Mouse (Mus musculus) layer of hippocampus, postnatal 14 days (tissue): ENCODE measurements around the gene Rnf187. TPM values are rescaled to one million over a fixed set of nuclear protein-coding genes. Genes with fewer than 3 reads are reported as not detected.

Experiments used
- DNase-seq, 2 experiments: peaks; one replicate each; pipeline ENCODE4 v3.0.0; 2021 to 2022; ENCODE audit warnings: low spot score in 2 of 2, mixed read lengths in 1 of 2
- microRNA-seq, 2 experiments: library from miRNA; unstranded; fragments of <30 nt; microRNA quantifications; one replicate each; pipeline ENCODE4 v1.2.0; 2021
- total RNA-seq, 2 experiments: library from RNA; stranded (reverse); gene quantifications; 2 replicates each; pipeline ENCODE4 v1.2.3; 2021

The Rnf187 gene
- total RNA-seq, 2 experiments from 2014 or later = 501 to 506 TPM

- peak; percentile 96 for DNase-seq
Observed at GRCm38 (mm10) chr11:58903511-58904409, 35.0 kb downstream of the Rnf187 start, which contains the start of gene Zfp39. Gene Zfp39 (minus strand): TSS chr11:58904225.

- no peak for DNase-seq
Observed at GRCm38 (mm10) chr11:58901080-58901479, 37.6 kb downstream of the Rnf187 start.

- no peak for DNase-seq
Observed at GRCm38 (mm10) chr11:58897485-58897884, 41.2 kb downstream of the Rnf187 start.

GRCm38 (mm10) chr11:58894456-58894855 lies 44.3 kb downstream of the Rnf187 start:
- no peak for DNase-seq

GRCm38 (mm10) chr11:58890511-58890910 lies 48.2 kb downstream of the Rnf187 start:
- no peak for DNase-seq

GRCm38 (mm10) chr11:58883756-58884155 lies 55.0 kb downstream of the Rnf187 start:
- no peak for DNase-seq

Small RNA genes within 50 kb of the gene (microRNA-seq; reads per million reads assigned to microRNA genes)
- 0 to 0.28 reads per million in 2 experiments for gene Gm44313

Other genes with a start within 250 kb of the Rnf187 start
- not detected for gene Olfr319, start 239.8 kb downstream of the Rnf187 start, total RNA-seq
- under 1 TPM; 0.09 to 0.17 TPM for gene Olfr318, start 214.9 kb downstream of the Rnf187 start, total RNA-seq
- under 1 TPM; 0.24 to 0.28 TPM for gene Olfr317, start 199.7 kb downstream of the Rnf187 start, total RNA-seq
- under 1 TPM; 0.31 to 0.37 TPM for gene Olfr316, start 186.2 kb downstream of the Rnf187 start, total RNA-seq
- not detected for gene Olfr315, start 165.7 kb downstream of the Rnf187 start, total RNA-seq
- gene Olfr314, start 156.0 kb downstream of the Rnf187 start, total RNA-seq = not detected
- 1 to 10 TPM; 6.0 to 6.1 TPM for gene Fam183b, start 137.0 kb downstream of the Rnf187 start, total RNA-seq
- not detected for gene Olfr313, start 123.9 kb downstream of the Rnf187 start, total RNA-seq
- gene Olfr312, start 109.7 kb downstream of the Rnf187 start, total RNA-seq = not detected
- not detected for gene Olfr311, start 99.7 kb downstream of the Rnf187 start, total RNA-seq
- 10 to 100 TPM; 16.7 to 18.5 TPM for gene Gm12258, start 91.8 kb downstream of the Rnf187 start, total RNA-seq
- gene 2810021J22Rik, start 71.7 kb downstream of the Rnf187 start, total RNA-seq = 10 to 100 TPM in 1 of 2 experiments, 1 to 10 TPM in 1; 6.8 to 12.1 TPM
- 1 to 10 TPM; 8.8 to 8.9 TPM for gene Zfp39, start 34.7 kb downstream of the Rnf187 start, total RNA-seq
- under 1 TPM; 0.12 to 0.29 TPM for gene Btnl10, start 21.0 kb downstream of the Rnf187 start, total RNA-seq
- gene Hist3h2ba, start 10.0 kb upstream of the Rnf187 start, total RNA-seq = 100 to 1,000 TPM; 117 to 123 TPM
- gene Hist3h2a, start 15.8 kb upstream of the Rnf187 start, total RNA-seq = 10 to 100 TPM; 59.7 to 62.5 TPM
- gene Trim17, start 15.8 kb upstream of the Rnf187 start, total RNA-seq = 1 to 10 TPM; 3.8 to 4.0 TPM
- 10 to 100 TPM; 25.5 to 27.9 TPM for gene Trim11, start 39.2 kb upstream of the Rnf187 start, total RNA-seq
- 1 to 10 TPM; 2.2 to 2.4 TPM for gene Obscn, start 197.5 kb upstream of the Rnf187 start, total RNA-seq
- 1 to 10 TPM; 7.7 to 9.9 TPM for gene Iba57, start 224.8 kb upstream of the Rnf187 start, total RNA-seq
- 10 to 100 TPM; 20.6 to 21.1 TPM for gene Gjc2, start 244.3 kb upstream of the Rnf187 start, total RNA-seq